Mouse (Mus musculus) midbrain, embryonic 12.5 days (tissue): ENCODE results near the gene Drg2. TPM values are rescaled to one million over a fixed set of nuclear protein-coding genes. Genes with fewer than 3 reads are reported as not detected.
"Not testable (repeated sequence)": the region's sequence is repeated elsewhere in the genome, so short reads cannot be mapped to it uniquely, and the experiment has no call there.

Source experiments
- ATAC-seq: fragments of 200-750 bp; cut with Nextera tagmentation; 2 replicates; pipeline ENCODE4 v1.8.0; 2017; ENCODE audit warnings: low read depth, moderate TSS enrichment, moderate library complexity; ENCODE audit not compliant: low FRiP score
- H3K27ac ChIP-seq: fragments of 300-500 bp; sonication (generic); replicated peaks from 2 replicates; pipeline ENCODE4 v1.5.1; 2016; ENCODE audit warnings: mild to moderate bottlenecking
- H3K27me3 ChIP-seq: fragments of 300-500 bp; sonication (generic); 2 replicates; pipeline ENCODE4 v1.6.1; 2016; ENCODE audit warnings: mild to moderate bottlenecking
- H3K36me3 ChIP-seq: fragments of 300-500 bp; sonication (generic); 2 replicates; pipeline ENCODE4 v1.6.1; 2016
- H3K4me1 ChIP-seq: fragments of 300-500 bp; sonication (generic); 2 replicates; pipeline ENCODE4 v1.6.1; 2016
- H3K4me2 ChIP-seq: fragments of 300-500 bp; sonication (generic); replicated peaks from 2 replicates; pipeline ENCODE4 v1.6.1; 2016; ENCODE audit warnings: mild to moderate bottlenecking, moderate library complexity
- H3K4me3 ChIP-seq: fragments of 300-500 bp; sonication (generic); 2 replicates; pipeline ENCODE4 v1.5.1; 2016; ENCODE audit warnings: mild to moderate bottlenecking
- H3K9ac ChIP-seq: fragments of 300-500 bp; sonication (generic); replicated peaks from 2 replicates; pipeline ENCODE4 v1.6.1; 2016; ENCODE audit warnings: mild to moderate bottlenecking, moderate library complexity
- H3K9me3 ChIP-seq: fragments of 300-500 bp; sonication (generic); 2 replicates; pipeline ENCODE4 v1.6.1; 2016; ENCODE audit warnings: mild to moderate bottlenecking
- WGBS: fragments of 180-500 bp; shearing (Covaris S2); methylation state at CpG from one replicate; pipeline ENCODE4 v1.1.7; 2016; 5-methylcytosine and 5-hydroxymethylcytosine counted together
- polyA plus RNA-seq: library from polyadenylated mRNA; unstranded; fragments of >200 nt; fragmentation: Nextera tagmentation; extraction: Ambion mirVana; gene quantifications from 2 replicates; pipeline ENCODE4 v1.2.1, GENCODE M21; 2016

The Drg2 gene
- polyA plus RNA-seq, 1 experiment from 2014 or later: 103 TPM

- whole genome bisulfite sequencing: 94% methylated on average over 3 of the region's 3 CpGs
- H3K27me3 ChIP-seq: no peaks in the 10 kb centered on the region
- no peaks in the 10 kb centered on the region for H3K4me1 ChIP-seq
- ATAC-seq: no peak
- no peak overlapping the region for H3K9ac ChIP-seq
- peaks cover 32% of the 10 kb centered on the region for H3K36me3 ChIP-seq
- H3K27ac ChIP-seq: no peak overlapping the region
- H3K9me3 ChIP-seq: no peaks in the 10 kb centered on the region
- no peak overlapping the region for H3K4me3 ChIP-seq
- H3K4me2 ChIP-seq: no peak overlapping the region
Observed at GRCm38 (mm10) chr11:60427628-60428027, 26.8 kb upstream of the Drg2 start.

- no peaks in the 10 kb centered on the region for H3K27me3 ChIP-seq
- ATAC-seq: no peak
- H3K9me3 ChIP-seq: no peaks in the 10 kb centered on the region
- H3K4me1 ChIP-seq: no peaks in the 10 kb centered on the region
- H3K4me2 ChIP-seq: no peak overlapping the region
- no peak overlapping the region for H3K9ac ChIP-seq
- H3K4me3 ChIP-seq: no peak overlapping the region
- peaks cover 62% of the 10 kb centered on the region for H3K36me3 ChIP-seq
- no peak overlapping the region for H3K27ac ChIP-seq
Observed at GRCm38 (mm10) chr11:60433501-60433900, 20.9 kb upstream of the Drg2 start.

- ATAC-seq: no peak
- no peak overlapping the region for H3K27ac ChIP-seq
- peaks cover 66% of the 10 kb centered on the region for H3K36me3 ChIP-seq
- H3K9me3 ChIP-seq: no peaks in the 10 kb centered on the region
- H3K4me1 ChIP-seq: no peaks in the 10 kb centered on the region
- H3K4me3 ChIP-seq: no peak overlapping the region
- H3K4me2 ChIP-seq: no peak overlapping the region
- H3K27me3 ChIP-seq: no peaks in the 10 kb centered on the region
- 95% methylated on average over 1 of the region's 1 CpGs for WGBS
- H3K9ac ChIP-seq: no peak overlapping the region
Observed at GRCm38 (mm10) chr11:60435133-60435532, 19.3 kb upstream of the Drg2 start.

- Histone ChIP-seq H3K9me3 (no peaks in the 10 kb centered on the region), H3K27ac (no peak overlapping the region), H3K9ac (no peak overlapping the region), H3K4me3 (no peak overlapping the region), H3K36me3 (peaks cover 71% of the 10 kb centered on the region), H3K4me1 (no peaks in the 10 kb centered on the region), H3K4me2 (no peak overlapping the region), H3K27me3 (no peaks in the 10 kb centered on the region)
- WGBS: 96% methylated on average over 3 of the region's 3 CpGs
- no peak for ATAC-seq
Observed at GRCm38 (mm10) chr11:60436618-60437017, 17.8 kb upstream of the Drg2 start.

- H3K4me2 ChIP-seq, H3K9ac ChIP-seq, H3K27me3 ChIP-seq, ATAC-seq, H3K9me3 ChIP-seq, H3K27ac ChIP-seq, H3K4me1 ChIP-seq, H3K4me3 ChIP-seq: not testable (repeated sequence)
- H3K36me3 ChIP-seq: peaks cover 67% of the 10 kb centered on the region
- WGBS: 31% methylated on average over 1 of the region's 1 CpGs
Observed at GRCm38 (mm10) chr11:60439621-60440020, 14.8 kb upstream of the Drg2 start.

- WGBS: 54% methylated on average over 7 of the region's 7 CpGs
- Histone ChIP-seq H3K4me1 (no peaks in the 10 kb centered on the region), H3K4me2 (no peak overlapping the region), H3K4me3 (no peak overlapping the region), H3K36me3 (peaks cover 61% of the 10 kb centered on the region), H3K27me3 (no peaks in the 10 kb centered on the region), H3K9ac (no peak overlapping the region), H3K9me3 (no peaks in the 10 kb centered on the region), H3K27ac (no peak overlapping the region)
- ATAC-seq: no peak
Observed at GRCm38 (mm10) chr11:60440176-60440575, 14.2 kb upstream of the Drg2 start.

- H3K4me3 ChIP-seq: no peak overlapping the region
- no peak overlapping the region for H3K27ac ChIP-seq
- ATAC-seq: no peak
- H3K9ac ChIP-seq: no peak overlapping the region
- no peak overlapping the region for H3K4me2 ChIP-seq
- H3K4me1 ChIP-seq: no peaks in the 10 kb centered on the region
- H3K27me3 ChIP-seq: no peaks in the 10 kb centered on the region
- WGBS: 90% methylated on average over 6 of the region's 6 CpGs
- H3K9me3 ChIP-seq: no peaks in the 10 kb centered on the region
- H3K36me3 ChIP-seq: peaks cover 41% of the 10 kb centered on the region
Observed at GRCm38 (mm10) chr11:60442896-60443295, 11.5 kb upstream of the Drg2 start.

- Histone ChIP-seq H3K9ac (no peak overlapping the region), H3K4me2 (no peak overlapping the region), H3K36me3 (peaks cover 30% of the 10 kb centered on the region), H3K27ac (no peak overlapping the region), H3K4me1 (no peaks in the 10 kb centered on the region), H3K4me3 (no peak overlapping the region), H3K27me3 (no peaks in the 10 kb centered on the region), H3K9me3 (no peaks in the 10 kb centered on the region)
- no peak for ATAC-seq
- 80% methylated on average over 4 of the region's 4 CpGs for WGBS
Observed at GRCm38 (mm10) chr11:60444007-60444406, 10.4 kb upstream of the Drg2 start.

GRCm38 (mm10) chr11:60454745-60455087, 325 bp downstream of the Drg2 start:
- H3K4me3 ChIP-seq: peak overlapping the region; percentile 81
- WGBS: under 1% methylated on average over 17 of the region's 17 CpGs
- H3K27me3 ChIP-seq: no peaks in the 10 kb centered on the region
- H3K27ac ChIP-seq: peak overlapping the region; percentile 58; the same call in 1 of the 2 replicates
- H3K4me2 ChIP-seq: peak overlapping the region; percentile 82
- peaks cover 37% of the 10 kb centered on the region for H3K36me3 ChIP-seq
- H3K9ac ChIP-seq: peak overlapping the region; percentile 87
- H3K4me1 ChIP-seq: peaks cover 17% of the 10 kb centered on the region
- H3K9me3 ChIP-seq: no peaks in the 10 kb centered on the region
- peak; percentile 63; the same call in 1 of the 2 replicates for ATAC-seq

GRCm38 (mm10) chr11:60457973-60458372, 3.6 kb downstream of the Drg2 start:
- no peak overlapping the region for H3K4me3 ChIP-seq
- 78% methylated on average over 1 of the region's 1 CpGs for WGBS
- peaks cover 17% of the 10 kb centered on the region for H3K4me1 ChIP-seq
- no peaks in the 10 kb centered on the region for H3K27me3 ChIP-seq
- no peaks in the 10 kb centered on the region for H3K9me3 ChIP-seq
- no peak overlapping the region for H3K9ac ChIP-seq
- no peak overlapping the region for H3K4me2 ChIP-seq
- no peak for ATAC-seq
- H3K36me3 ChIP-seq: peaks cover 70% of the 10 kb centered on the region
- H3K27ac ChIP-seq: no peak overlapping the region

- Histone ChIP-seq H3K9ac (no peak overlapping the region), H3K4me3 (no peak overlapping the region), H3K27ac (no peak overlapping the region), H3K9me3 (no peaks in the 10 kb centered on the region), H3K4me1 (no peaks in the 10 kb centered on the region), H3K4me2 (no peak overlapping the region), H3K36me3 (peaks cover 91% of the 10 kb centered on the region), H3K27me3 (no peaks in the 10 kb centered on the region)
- ATAC-seq: no peak
- 91% methylated on average over 2 of the region's 2 CpGs for WGBS
Observed at GRCm38 (mm10) chr11:60465943-60466380, 11.6 kb downstream of the Drg2 start.

GRCm38 (mm10) chr11:60469039-60469438, 14.6 kb downstream of the Drg2 start, which contains the start of gene Myo15:
Myo15 (plus strand) TSS chr11:60469339.
- no peaks in the 10 kb centered on the region for H3K9me3 ChIP-seq
- ATAC-seq: no peak
- H3K4me3 ChIP-seq: no peak within 1 kb of the TSS
- 89% methylated on average over 3 of the region's 3 CpGs for WGBS
- H3K27ac ChIP-seq: no peak within 1 kb of the TSS
- H3K4me1 ChIP-seq: no peaks in the 10 kb centered on the region
- H3K4me2 ChIP-seq: no peak within 1 kb of the TSS
- H3K9ac ChIP-seq: no peak within 1 kb of the TSS
- H3K27me3 ChIP-seq: no peaks in the 10 kb centered on the region
- H3K36me3 ChIP-seq: peaks cover 60% of the 10 kb centered on the region

- Histone ChIP-seq H3K27ac (no peak overlapping the region), H3K9ac (no peak overlapping the region), H3K27me3 (no peaks in the 10 kb centered on the region), H3K4me3 (no peak overlapping the region), H3K4me2 (no peak overlapping the region), H3K36me3 (peaks cover 43% of the 10 kb centered on the region), H3K9me3 (no peaks in the 10 kb centered on the region), H3K4me1 (no peaks in the 10 kb centered on the region)
- 84% methylated on average over 9 of the region's 9 CpGs for WGBS
- ATAC-seq: no peak
Observed at GRCm38 (mm10) chr11:60470743-60471142, 16.4 kb downstream of the Drg2 start.
